Mouse (Mus musculus): ENCODE data around the gene Ndufs4.

Gene Ndufs4

GRCm38 (mm10) chr13:114388211-114388965 lies at the start of gene Ndufs4:
Gene Ndufs4 (minus strand): TSS chr13:114388258.
- DNase-seq (ENCODE audit: low spot score in 2 of 2) = no peak

GRCm38 (mm10) chr13:114432491-114432890 lies 44.4 kb upstream of the Ndufs4 start:
- no peak for DNase-seq (ENCODE audit: low spot score in 2 of 2)

DNA sequence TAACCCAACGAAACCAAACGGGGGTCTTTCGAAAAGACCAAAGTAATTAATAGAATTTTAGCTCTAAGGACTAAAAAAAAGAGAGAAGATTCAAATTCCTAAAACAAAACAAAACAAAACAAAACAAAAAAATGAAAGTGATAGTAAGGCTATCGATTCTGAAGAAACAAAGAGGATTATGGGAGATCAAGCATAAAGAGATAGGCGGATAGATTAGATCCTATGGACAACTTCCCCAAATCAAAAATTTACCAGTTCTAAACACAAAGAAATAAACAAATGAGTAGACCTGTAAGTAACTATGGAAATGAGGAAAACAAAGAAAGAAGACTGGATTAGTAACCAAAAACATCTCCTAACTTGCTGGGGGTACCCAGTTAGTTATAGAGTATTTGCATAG lies 37.2 kb upstream of the Ndufs4 start:
- DNase-seq (ENCODE audit: low spot score in 2 of 2) = no peak

DNA sequence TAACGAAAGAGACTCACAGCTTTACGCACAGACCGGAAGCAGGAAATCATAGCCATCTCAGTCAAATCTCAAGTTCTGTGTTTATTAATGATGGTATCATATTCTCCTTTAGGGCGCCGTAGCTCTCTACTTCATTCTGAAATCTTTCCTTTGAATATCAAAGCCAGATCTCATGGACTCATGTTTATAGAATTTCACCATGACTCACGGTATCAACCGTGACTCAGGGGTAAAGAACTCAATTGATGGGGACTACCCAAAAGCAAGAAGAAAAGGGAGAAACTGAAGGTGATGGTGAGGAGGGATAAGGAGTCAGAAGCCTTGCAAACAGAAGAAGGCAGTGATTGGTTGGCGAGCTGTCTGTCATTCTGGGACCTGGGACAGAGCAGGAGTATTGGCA lies 32.2 kb upstream of the Ndufs4 start:
- no peak for DNase-seq (ENCODE audit: low spot score in 2 of 2)

GRCm38 (mm10) chr13:114419364-114419763 lies 31.3 kb upstream of the Ndufs4 start:
- DNase-seq (ENCODE audit: low spot score in 2 of 2) = no peak

GRCm38 (mm10) chr13:114412326-114412725 lies 24.3 kb upstream of the Ndufs4 start:
- DNase-seq (ENCODE audit: low spot score in 2 of 2) = no peak

GRCm38 (mm10) chr13:114406866-114407265 lies 18.8 kb upstream of the Ndufs4 start:
- no peak for DNase-seq (ENCODE audit: low spot score in 2 of 2)

GRCm38 (mm10) chr13:114406424-114406823 lies 18.4 kb upstream of the Ndufs4 start:
- DNase-seq (ENCODE audit: low spot score in 2 of 2) = no peak

DNA sequence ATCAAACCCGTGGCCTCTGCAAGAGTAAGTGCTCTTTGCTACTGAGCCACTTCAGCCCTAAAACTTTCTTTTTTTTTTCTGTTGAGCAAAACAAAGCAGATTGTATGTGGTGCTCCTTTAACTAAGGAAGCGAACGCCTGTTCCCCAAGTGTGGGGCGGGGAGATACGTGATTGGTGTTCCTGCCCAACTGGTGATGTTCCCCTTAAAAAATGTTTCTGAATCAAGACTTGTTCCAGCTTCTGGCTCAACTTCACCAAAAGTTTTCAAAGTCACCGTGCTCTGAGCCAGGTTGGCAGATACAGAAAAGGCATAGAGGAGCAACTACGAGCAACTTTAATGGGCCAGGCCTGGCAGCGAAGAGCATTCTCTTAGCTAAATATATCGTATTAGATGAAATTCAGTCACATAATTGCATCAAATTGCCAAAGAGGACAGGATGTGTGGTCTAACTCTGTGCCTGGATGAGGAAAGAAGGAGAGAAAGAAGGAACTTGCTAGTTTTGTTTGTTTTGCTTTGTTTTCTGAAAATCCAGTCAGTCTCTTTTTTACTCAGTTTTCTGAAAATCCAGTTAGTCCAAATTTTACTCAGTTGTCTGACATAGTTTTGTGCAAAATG lies 17.1 kb upstream of the Ndufs4 start:
- no peak for DNase-seq (ENCODE audit: low spot score in 2 of 2)

DNA sequence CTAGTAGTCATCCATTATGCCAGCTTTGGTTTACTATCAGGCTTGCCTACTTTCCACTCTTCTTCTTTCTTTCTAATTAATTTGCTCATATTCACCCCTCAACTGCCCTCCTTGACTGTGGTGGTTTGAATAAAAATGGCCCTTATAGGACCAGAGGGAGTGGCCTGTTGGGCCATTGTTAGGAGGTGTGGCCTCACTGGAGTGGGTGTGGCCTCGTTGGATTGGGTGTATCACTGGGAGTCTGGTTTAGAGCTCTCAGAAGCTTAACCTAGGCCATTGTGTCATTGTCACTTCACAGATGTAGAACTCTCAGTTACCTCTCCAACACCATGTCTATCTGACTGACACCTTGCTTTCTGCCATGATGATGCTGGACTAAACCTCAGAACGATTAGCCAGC lies 10.8 kb upstream of the Ndufs4 start:
- DNase-seq (ENCODE audit: low spot score in 2 of 2) = no peak

DNA sequence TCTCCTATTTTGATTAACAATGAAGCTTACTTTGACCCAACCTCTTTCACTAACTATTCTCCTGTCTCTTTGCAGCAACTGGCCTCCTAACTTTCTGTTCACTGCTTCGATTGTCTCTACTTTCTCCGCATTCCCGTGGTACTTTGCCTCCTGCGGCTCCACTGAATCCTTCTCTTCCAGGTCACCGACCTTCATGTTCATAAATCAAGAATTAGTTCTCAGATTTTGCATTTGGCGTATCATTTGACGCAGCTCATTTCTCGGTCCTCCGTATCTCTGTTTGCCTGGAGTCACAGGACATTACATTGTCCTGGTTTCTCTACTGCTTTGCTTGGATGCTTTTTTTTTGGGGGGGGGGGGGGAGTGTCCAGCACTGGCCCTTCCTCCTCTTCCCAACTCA lies 9.2 kb upstream of the Ndufs4 start:
- no peak for DNase-seq (ENCODE audit: low spot score in 2 of 2)

- DNase-seq (ENCODE audit: low spot score in 2 of 2) = no peak
Measured at GRCm38 (mm10) chr13:114396863-114397262, 8.8 kb upstream of the Ndufs4 start.

DNA sequence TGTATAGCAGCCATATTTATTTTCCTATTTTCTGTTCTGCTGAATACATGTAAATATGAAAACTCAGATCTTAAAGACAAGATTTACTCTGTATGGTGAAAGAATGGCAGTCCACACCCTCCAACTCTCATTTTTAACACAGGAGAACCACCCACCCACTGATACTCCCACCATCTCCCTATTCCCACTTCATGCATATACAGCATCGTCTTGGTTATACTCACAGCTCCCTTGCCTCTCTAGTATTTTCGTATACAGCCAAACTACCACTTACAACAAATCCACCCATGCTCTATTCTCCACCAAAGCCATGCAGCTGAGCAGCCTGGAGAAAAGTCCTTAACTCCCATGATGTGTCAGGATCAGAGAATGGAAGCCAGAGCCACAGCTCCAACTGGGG lies 6.7 kb upstream of the Ndufs4 start:
- no peak for DNase-seq (ENCODE audit: low spot score in 2 of 2)

DNA sequence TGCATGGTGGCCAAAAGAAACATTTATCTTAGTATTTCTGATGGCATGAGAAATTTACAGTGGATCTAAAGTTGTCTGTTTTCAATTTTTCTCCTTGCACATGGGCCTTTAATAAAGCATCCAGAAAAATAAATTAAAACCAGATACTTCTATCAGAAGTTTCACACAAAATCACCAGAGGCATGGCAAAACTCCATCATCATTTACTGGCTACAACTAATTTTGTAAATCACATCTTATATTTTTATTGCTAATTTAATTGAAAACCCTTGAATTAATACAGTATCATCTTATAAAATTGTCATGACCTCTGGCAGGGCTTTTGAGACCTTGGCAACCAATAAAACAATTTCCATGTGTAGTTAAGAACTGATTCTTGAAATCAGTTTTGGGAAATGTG lies 4.4 kb upstream of the Ndufs4 start:
- no peak for DNase-seq (ENCODE audit: low spot score in 2 of 2)

DNA sequence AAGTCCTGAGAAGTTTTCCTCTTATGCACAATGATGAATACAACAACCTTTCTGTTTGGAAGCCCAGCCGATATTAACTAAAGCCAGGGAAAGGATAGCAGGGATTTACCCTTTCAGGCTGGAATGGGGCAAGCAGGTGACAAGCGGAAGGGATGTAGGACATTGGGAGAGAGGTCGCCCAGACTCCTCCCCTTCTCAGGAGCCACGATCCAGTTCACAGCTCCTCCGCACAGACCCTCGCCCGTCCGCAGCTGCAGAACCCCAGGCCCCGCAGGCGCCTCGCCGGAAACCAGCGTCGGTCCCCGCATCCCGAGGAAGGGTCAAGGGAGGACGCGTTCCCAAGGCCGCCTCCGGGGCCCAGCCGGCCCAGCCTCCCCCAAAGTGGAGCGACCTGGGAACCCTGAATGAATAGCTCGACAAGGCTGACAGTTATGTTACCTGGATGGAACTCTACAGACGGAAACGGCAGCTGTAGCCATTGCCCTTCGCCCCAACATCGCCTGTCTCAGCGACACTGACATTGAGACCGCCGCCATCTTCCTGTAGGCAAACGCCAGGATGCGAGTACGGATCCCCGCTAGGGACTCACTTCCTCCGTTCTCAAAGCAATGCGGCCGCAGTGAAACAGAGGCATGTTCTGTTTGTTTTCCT lies 412 bp downstream of the Ndufs4 start:
- peak; percentile 88 to 93 for DNase-seq (ENCODE audit: low spot score in 2 of 2)

DNA sequence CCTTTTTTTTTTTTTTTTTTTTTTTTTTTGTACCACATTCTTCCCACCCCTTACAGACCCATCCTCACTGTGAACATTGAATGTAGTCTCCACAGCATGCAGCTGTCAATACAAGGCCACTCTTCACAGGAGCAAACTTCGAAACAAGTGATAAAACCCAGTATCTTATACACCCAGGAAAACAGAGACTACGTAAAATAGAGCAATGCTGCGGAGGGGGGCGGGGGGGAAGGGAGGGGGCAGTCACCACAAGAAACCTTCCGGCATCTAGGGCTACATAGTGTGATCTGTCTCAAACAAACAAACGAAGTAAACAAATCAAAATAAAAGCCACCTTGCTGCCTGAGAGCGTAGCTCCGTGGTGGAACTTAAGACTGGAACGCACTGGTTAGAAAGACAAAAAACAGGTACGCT lies 977 bp downstream of the Ndufs4 start:
- no peak for DNase-seq (ENCODE audit: low spot score in 2 of 2)

- DNase-seq (ENCODE audit: low spot score in 2 of 2) = no peak
Measured at GRCm38 (mm10) chr13:114376511-114376910, 11.5 kb downstream of the Ndufs4 start.

DNA sequence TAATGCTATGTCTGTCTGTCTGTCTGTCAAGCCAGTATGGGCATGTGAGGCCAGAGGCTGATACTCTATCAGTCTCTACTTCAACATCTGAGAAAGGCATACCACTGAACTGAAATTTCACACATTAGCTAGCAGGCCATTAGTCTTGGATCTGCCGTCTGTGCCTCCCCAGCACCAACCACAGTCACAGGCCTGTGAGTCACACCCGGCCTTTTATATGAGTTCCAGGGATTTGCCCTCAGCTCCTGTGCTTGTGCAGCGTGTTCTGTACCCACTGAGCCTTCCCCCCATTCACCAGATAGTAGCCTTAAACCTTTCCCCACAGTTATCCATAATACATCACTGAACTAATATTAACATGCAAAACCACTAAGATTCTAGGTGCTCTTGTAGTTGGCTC lies 26.0 kb downstream of the Ndufs4 start:
- no peak for DNase-seq (ENCODE audit: low spot score in 2 of 2)

DNA sequence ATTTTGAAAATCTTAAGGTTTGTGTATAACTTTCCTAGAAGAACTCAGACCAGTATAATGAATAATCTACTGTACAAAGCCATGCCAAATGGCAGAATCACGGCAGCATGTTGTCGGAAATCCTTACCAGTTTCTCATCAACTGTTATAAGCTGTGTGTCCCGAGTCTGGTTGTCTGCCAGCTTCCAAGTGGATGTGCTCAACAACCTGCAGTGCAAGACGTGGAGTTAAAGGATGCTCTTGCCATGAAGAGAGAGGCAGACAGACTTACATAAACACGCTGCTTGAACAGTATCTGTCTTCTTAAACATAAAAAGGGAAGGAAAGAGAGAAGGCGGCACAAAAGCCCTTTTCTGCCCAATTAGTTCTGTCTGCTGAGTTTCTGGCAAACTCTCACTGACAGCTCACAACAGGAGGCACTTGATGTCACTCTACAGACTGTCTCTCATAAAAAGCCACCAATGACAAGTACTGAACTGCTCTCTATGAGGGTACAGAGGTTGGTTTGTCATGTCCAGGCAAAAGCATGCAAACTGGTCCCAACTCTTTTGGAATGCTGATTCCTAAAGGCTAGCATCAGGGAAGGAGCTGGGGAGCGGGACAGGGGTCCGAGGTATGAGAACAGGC lies 36.6 kb downstream of the Ndufs4 start:
- DNase-seq (ENCODE audit: low spot score in 2 of 2) = no peak

- no peak for DNase-seq (ENCODE audit: low spot score in 2 of 2)
Measured at GRCm38 (mm10) chr13:114344979-114345712, 42.9 kb downstream of the Ndufs4 start.

DNA sequence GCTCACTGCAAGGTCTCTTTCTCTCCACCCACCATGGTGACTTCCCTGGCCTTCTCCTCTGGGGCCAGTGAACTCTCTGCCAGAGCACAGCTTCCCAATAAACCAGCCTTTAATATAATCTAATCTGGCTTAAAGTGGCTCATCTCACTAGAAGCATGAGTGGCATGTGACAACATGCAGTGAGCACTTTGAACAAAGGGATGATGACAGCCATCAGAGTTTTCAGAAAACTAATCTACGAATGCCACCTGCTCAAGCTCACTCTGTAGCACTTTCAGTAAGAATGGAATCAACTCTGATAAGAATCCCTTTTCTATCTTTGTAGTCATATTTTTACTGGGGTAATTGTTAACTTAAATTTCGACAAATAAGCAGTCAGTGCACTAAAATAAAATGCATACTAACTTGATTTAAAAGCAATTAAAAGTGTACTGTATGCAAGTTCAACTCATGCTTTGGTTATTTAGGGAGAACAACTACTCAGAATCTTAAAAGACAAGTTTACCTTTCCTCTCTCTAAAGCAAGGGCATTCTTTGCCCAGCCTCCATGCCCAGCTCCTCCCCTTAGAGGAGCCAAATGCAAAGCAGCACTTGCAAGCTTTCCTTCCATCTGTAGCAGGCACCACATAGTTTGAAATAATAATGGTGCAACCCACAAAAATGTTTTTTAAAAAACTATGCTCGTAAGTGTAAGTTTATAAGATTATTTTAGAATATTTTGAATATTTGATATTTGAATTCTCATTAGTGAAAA lies 43.7 kb downstream of the Ndufs4 start:
- DNase-seq (ENCODE audit: low spot score in 2 of 2) = no peak
